Mouse (Mus musculus): Measurements from ENCODE around the gene Nrbf2. TPM values are rescaled to one million over a fixed set of nuclear protein-coding genes. Genes with fewer than 3 reads are reported as not detected.

The Nrbf2 gene
- polyA plus RNA-seq, 1 experiment = 11.2 TPM

DNA sequence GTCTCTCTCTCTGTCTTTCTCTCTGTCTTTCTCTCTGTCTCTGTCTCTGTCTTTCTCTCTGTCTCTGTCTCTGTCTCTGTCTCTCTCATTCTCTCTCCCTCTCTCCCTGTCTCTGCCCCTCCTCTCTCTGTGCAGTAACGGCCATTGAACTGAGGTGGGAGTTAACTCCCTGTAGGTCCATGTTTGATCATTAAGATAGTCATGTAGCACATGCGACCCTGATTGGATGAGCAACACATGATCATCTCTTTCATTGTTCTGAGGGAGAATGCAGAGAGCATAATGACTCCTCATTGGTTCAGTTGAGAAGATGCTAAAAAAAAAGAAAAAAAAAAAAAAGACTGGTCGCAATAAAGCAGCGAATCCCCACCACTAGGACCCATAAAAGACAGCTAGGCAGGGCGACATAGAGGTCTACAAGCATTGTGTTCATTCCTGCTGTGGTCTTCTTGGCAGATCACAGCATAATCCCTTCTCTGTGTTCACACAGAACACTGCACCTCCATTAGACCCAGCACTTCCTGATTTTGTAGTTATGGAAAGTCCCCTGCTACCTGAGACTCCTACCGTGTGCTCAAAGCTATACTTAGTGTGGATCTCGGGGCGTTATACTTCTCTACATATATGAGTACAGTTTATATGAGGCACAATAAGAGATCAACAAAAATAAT is 11.5 kb upstream of the Nrbf2 start:
- H3K4me1 ChIP-seq (replicated peaks; ENCODE audit: control insufficient read depth, insufficient read depth, low read length) = no peaks in the 10 kb centered on the region
- no peak overlapping the region for H3K27ac ChIP-seq (ENCODE audit: control insufficient read depth, insufficient read depth, low read length)
- no peak overlapping the region for H3K4me3 ChIP-seq (ENCODE audit: control insufficient read depth, insufficient read depth, low read length)
- no peaks in the 10 kb centered on the region for H3K27me3 ChIP-seq (ENCODE audit: control insufficient read depth, insufficient read depth, low read length)
- 61% methylated on average over 8 of the region's 8 CpGs for WGBS
- no peak for DNase-seq
- TF ChIP-seq CTCF (IDR thresholded peaks at IDR 0.05; ENCODE audit: borderline replicate concordance, control insufficient read depth, extremely low read depth, insufficient read depth, low read length, poor library complexity) = no peak
- no peak for TF ChIP-seq POLR2A (IDR thresholded peaks at IDR 0.05; ENCODE audit: control insufficient read depth, extremely low read depth, insufficient read depth, low read length, poor library complexity)
- H3K36me3 ChIP-seq (ENCODE audit: control insufficient read depth, insufficient read depth, low read length) = no peaks in the 10 kb centered on the region

DNA sequence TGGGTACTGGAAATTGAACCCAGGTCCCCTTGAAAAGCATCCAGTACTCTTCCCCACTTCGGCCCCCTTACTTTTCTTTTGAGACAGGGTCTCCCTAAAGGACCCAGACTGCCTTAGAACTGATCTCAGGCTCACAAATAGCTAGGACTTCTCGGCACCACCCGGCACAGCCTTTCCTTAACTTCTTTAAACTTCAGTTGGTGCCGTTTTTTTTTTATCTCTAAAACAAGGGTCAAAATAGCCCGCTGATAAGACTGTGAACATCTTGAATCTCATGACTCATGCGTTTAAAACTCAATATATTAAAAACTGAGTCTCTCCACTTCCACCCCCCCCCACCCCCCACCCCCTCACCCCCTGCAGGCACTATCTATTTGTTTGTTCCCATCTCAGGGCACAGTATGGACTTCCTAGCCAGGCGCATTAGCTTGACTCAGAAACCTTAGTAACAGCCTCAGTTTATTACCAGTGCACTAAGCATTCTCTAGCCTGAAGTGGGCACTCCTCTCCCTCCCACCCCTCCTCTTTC is 10.9 kb upstream of the Nrbf2 start:
- Histone ChIP-seq H3K27ac (ENCODE audit: control insufficient read depth, insufficient read depth, low read length) (no peak overlapping the region), H3K36me3 (ENCODE audit: control insufficient read depth, insufficient read depth, low read length) (no peaks in the 10 kb centered on the region), H3K4me3 (ENCODE audit: control insufficient read depth, insufficient read depth, low read length) (no peak overlapping the region), H3K4me1 (replicated peaks; ENCODE audit: control insufficient read depth, insufficient read depth, low read length) (no peaks in the 10 kb centered on the region), H3K27me3 (ENCODE audit: control insufficient read depth, insufficient read depth, low read length) (no peaks in the 10 kb centered on the region)
- WGBS = 93% methylated on average over 7 of the region's 7 CpGs
- no peak for DNase-seq
- TF ChIP-seq CTCF (IDR thresholded peaks at IDR 0.05; ENCODE audit: borderline replicate concordance, control insufficient read depth, extremely low read depth, insufficient read depth, low read length, poor library complexity) (no peak), POLR2A (IDR thresholded peaks at IDR 0.05; ENCODE audit: control insufficient read depth, extremely low read depth, insufficient read depth, low read length, poor library complexity) (no peak)

DNA sequence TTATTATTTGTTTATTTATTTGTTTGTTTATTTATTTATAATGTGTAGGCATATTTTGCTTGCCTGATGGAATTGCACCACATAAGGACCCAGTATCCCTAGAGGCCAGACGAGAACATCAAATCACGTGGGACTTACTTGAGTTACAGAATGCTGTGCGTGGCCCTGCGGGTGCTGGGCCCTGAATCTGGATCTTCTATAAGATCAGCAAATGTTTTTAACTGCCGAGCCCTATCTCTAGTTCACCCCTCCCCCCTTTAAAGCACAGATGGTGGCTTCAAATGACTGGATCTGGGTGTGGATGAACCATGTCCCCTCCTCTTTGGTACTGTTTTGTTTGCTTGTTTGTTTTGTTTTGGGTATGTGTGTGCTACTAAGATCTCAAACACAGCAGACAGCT is 10.2 kb upstream of the Nrbf2 start:
- H3K27me3 ChIP-seq (ENCODE audit: control insufficient read depth, insufficient read depth, low read length) = no peaks in the 10 kb centered on the region
- H3K36me3 ChIP-seq (ENCODE audit: control insufficient read depth, insufficient read depth, low read length) = no peaks in the 10 kb centered on the region
- H3K4me3 ChIP-seq (ENCODE audit: control insufficient read depth, insufficient read depth, low read length) = no peak overlapping the region
- no peak for DNase-seq
- WGBS = 95% methylated on average over 5 of the region's 5 CpGs
- H3K27ac ChIP-seq (ENCODE audit: control insufficient read depth, insufficient read depth, low read length) = no peak overlapping the region
- no peak for TF ChIP-seq POLR2A (IDR thresholded peaks at IDR 0.05; ENCODE audit: control insufficient read depth, extremely low read depth, insufficient read depth, low read length, poor library complexity)
- H3K4me1 ChIP-seq (replicated peaks; ENCODE audit: control insufficient read depth, insufficient read depth, low read length) = no peaks in the 10 kb centered on the region

DNA sequence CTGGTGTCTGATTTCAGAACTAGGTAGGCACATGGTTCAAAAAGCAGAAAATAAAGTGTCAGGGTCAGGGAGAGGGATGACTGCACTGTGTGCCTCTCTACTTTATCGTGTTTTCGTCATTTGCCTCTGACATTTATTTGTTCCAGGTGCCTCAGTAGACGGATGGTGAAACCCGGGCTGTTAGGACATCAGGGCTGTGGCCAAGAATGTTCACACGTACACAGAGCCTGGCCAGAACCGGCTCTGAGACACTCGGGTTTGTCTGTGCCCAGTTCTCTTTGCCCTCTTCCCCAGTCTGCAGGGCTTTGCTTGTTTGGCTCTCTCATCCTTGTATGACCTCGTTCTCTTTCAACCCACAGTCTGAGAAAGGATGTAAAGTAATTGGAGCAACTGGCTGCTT is 6.0 kb upstream of the Nrbf2 start:
- Histone ChIP-seq H3K36me3 (ENCODE audit: control insufficient read depth, insufficient read depth, low read length) (no peaks in the 10 kb centered on the region), H3K27ac (ENCODE audit: control insufficient read depth, insufficient read depth, low read length) (no peak overlapping the region), H3K27me3 (ENCODE audit: control insufficient read depth, insufficient read depth, low read length) (no peaks in the 10 kb centered on the region), H3K4me3 (ENCODE audit: control insufficient read depth, insufficient read depth, low read length) (no peak overlapping the region), H3K4me1 (replicated peaks; ENCODE audit: control insufficient read depth, insufficient read depth, low read length) (no peaks in the 10 kb centered on the region)
- no peak for DNase-seq
- WGBS = 76% methylated on average over 8 of the region's 8 CpGs
- TF ChIP-seq POLR2A (IDR thresholded peaks at IDR 0.05; ENCODE audit: control insufficient read depth, extremely low read depth, insufficient read depth, low read length, poor library complexity) = no peak

DNA sequence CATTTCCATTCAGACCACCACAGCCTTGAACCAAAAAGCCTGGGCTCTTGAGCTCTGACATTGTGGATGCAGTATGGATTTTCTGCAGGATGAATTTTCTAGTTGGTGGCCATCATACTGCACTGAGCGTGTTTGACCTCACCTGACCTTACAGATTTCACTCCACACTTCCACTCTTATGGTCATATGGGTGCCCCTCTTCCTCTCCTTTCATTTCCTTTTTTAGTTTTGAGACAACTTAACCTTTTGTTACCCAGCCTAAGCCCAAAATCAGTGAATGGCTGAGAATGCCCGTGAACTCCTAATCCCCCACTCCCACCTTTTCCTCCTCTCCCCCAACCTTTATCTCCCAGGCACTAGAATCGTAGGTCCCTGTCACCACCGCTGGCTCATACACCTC is 5.5 kb upstream of the Nrbf2 start:
- Histone ChIP-seq H3K4me3 (ENCODE audit: control insufficient read depth, insufficient read depth, low read length) (no peak overlapping the region), H3K4me1 (replicated peaks; ENCODE audit: control insufficient read depth, insufficient read depth, low read length) (0 out of 2 replicates have a peak, but pooled peaks cover under 1% of the 10 kb centered on the region), H3K36me3 (ENCODE audit: control insufficient read depth, insufficient read depth, low read length) (no peaks in the 10 kb centered on the region), H3K27ac (ENCODE audit: control insufficient read depth, insufficient read depth, low read length) (no peak overlapping the region), H3K27me3 (ENCODE audit: control insufficient read depth, insufficient read depth, low read length) (no peaks in the 10 kb centered on the region)
- TF ChIP-seq CTCF (IDR thresholded peaks at IDR 0.05; ENCODE audit: borderline replicate concordance, control insufficient read depth, extremely low read depth, insufficient read depth, low read length, poor library complexity) (no peak), POLR2A (IDR thresholded peaks at IDR 0.05; ENCODE audit: control insufficient read depth, extremely low read depth, insufficient read depth, low read length, poor library complexity) (no peak)
- DNase-seq = no peak
- WGBS = 76% methylated on average over 4 of the region's 4 CpGs

DNA sequence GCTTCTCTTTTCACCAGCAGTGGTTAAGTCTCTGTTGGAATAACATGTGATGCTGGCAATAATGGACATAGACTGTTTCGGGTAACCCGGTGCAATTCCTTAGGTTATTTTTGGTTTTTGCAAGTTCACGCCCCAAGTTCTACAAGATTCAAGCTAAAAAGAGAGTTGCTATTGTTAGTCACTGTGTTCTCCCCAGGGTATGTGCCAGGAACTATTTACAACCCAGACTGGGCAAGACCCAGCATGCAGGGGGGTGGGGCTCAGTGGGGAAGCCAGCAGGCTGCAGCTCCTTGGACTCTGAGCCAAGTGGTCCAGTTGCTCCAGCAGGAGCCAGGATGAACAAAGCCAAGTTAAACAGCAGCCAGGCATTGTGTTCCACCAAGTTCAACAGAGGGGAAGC is 2.8 kb upstream of the Nrbf2 start:
- DNase-seq = no peak
- TF ChIP-seq POLR2A (IDR thresholded peaks at IDR 0.05; ENCODE audit: control insufficient read depth, extremely low read depth, insufficient read depth, low read length, poor library complexity) (no peak), CTCF (IDR thresholded peaks at IDR 0.05; ENCODE audit: borderline replicate concordance, control insufficient read depth, extremely low read depth, insufficient read depth, low read length, poor library complexity) (no peak)
- Histone ChIP-seq H3K27ac (ENCODE audit: control insufficient read depth, insufficient read depth, low read length) (no peak overlapping the region), H3K4me3 (ENCODE audit: control insufficient read depth, insufficient read depth, low read length) (no peak overlapping the region), H3K27me3 (ENCODE audit: control insufficient read depth, insufficient read depth, low read length) (no peaks in the 10 kb centered on the region), H3K36me3 (ENCODE audit: control insufficient read depth, insufficient read depth, low read length) (no peaks in the 10 kb centered on the region), H3K4me1 (replicated peaks; ENCODE audit: control insufficient read depth, insufficient read depth, low read length) (peaks cover 15% of the 10 kb centered on the region)
- 93% methylated on average over 3 of the region's 3 CpGs for WGBS

DNA sequence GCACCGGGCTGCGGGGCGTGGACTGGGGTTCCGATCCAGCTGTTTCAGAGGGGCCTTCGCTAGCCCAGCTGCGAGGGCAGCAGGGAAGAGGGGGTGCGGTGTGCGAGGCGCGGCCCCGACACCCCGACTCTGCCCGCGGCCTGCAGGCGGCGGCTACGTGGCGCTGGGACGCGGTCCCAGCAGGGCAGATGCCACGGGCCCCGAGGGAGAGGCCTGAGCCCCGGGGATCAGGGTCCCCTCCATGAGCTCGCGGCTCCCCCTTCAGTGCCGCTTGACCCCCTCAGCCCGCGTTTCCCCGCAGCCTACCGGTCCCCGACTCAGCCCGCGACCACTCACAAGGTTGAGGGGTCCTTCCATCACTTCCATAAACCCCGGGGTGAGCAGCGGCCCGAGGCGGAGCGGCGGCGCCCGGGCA is 337 bp downstream of the Nrbf2 start:
- TF ChIP-seq POLR2A (IDR thresholded peaks at IDR 0.05; ENCODE audit: control insufficient read depth, extremely low read depth, insufficient read depth, low read length, poor library complexity) = no peak
- TF ChIP-seq CTCF (IDR thresholded peaks at IDR 0.05; ENCODE audit: borderline replicate concordance, control insufficient read depth, extremely low read depth, insufficient read depth, low read length, poor library complexity) = 0 out of 2 replicates have a peak, but pooled peaks have one; percentile 11
- H3K36me3 ChIP-seq (ENCODE audit: control insufficient read depth, insufficient read depth, low read length) = no peaks in the 10 kb centered on the region
- H3K27ac ChIP-seq (ENCODE audit: control insufficient read depth, insufficient read depth, low read length) = no peak overlapping the region
- peaks cover 15% of the 10 kb centered on the region for H3K4me1 ChIP-seq (replicated peaks; ENCODE audit: control insufficient read depth, insufficient read depth, low read length)
- DNase-seq = no peak
- H3K27me3 ChIP-seq (ENCODE audit: control insufficient read depth, insufficient read depth, low read length) = no peaks in the 10 kb centered on the region
- H3K4me3 ChIP-seq (ENCODE audit: control insufficient read depth, insufficient read depth, low read length) = peak overlapping the region; percentile 94
- under 1% methylated on average over 41 of the region's 41 CpGs for WGBS
